Comparison of ENCODE assay signal across 27 mouse cellular contexts in the genomic region with DNA sequence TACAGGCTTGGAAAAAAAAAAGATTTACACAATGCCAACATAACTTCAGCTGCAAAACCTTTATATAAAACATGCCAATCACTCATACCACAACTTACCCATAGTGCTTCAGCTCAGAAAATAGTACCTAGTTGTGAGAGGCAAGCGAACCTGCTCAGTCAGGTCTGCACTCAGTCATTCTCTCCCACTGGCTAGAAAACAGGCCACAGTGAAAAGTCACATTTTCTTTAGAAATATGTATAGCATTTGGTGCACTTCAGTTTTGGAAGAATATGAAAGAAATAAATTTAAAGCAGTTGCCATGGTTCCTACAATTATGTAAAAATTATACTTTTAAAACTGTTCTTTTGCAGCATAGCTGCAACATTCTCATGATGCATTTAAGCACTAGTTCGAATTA.
DNase-seq lines count a peak whose midpoint lies in the region; ATAC-seq and TF ChIP-seq lines count a peak whose summit lies in the region.
"Had no signal": no experiment of that assay in that cellular context is flagged by ENCODE, and none has a peak within 500 bp of the region (broad histone marks: within the 10 kb centered on the region; RNA-seq: fewer than 3 reads in every experiment).

No protein-coding gene starts in this region.

- H3K36me3 ChIP-seq in forebrain, embryonic 15.5 days: no peaks in the 10 kb centered on the region
- H3K36me3 ChIP-seq in forebrain, embryonic 13.5 days (ENCODE audit: poor library complexity, severe bottlenecking): no peaks in the 10 kb centered on the region
- no peaks in the 10 kb centered on the region for H3K36me3 ChIP-seq in forebrain, postnatal 0 days (ENCODE audit: insufficient read depth)
- H3K36me3 ChIP-seq in forebrain, embryonic 12.5 days (replicated peaks): no peaks in the 10 kb centered on the region
- H3K36me3 ChIP-seq: embryonic facial prominence, embryonic 13.5 days; embryonic facial prominence, embryonic 15.5 days; forebrain, embryonic 10.5 days; G1E had no signal

- TF ChIP-seq CTCF in forebrain, postnatal 0 days (IDR thresholded peaks at IDR 0.05; ENCODE audit: low read depth): no peak
- no peak for TF ChIP-seq CTCF in left cerebral cortex, adult 2 months (IDR thresholded peaks at IDR 0.05)

- H3K9ac ChIP-seq in forebrain, embryonic 15.5 days (replicated peaks): no peak overlapping the region
- no peak overlapping the region for H3K9ac ChIP-seq in forebrain, embryonic 13.5 days
- no peak overlapping the region for H3K9ac ChIP-seq in forebrain, postnatal 0 days
- no peak overlapping the region for H3K9ac ChIP-seq in forebrain, embryonic 12.5 days
- H3K9ac ChIP-seq: embryonic facial prominence, embryonic 13.5 days; embryonic facial prominence, embryonic 15.5 days had no signal

- intact Hi-C loops in left cerebral cortex, adult 2 months (cut with DNase I): no loop called here

- 91% methylated on average over 2 of the region's 2 CpGs for WGBS in forebrain, embryonic 15.5 days
- 90% methylated on average over 2 of the region's 2 CpGs for WGBS in forebrain, embryonic 13.5 days
- 71% methylated on average over 2 of the region's 2 CpGs for WGBS in forebrain, postnatal 0 days
- WGBS in forebrain, embryonic 12.5 days: 86% methylated on average over 2 of the region's 2 CpGs

- peak; percentile 36 for DNase-seq in forebrain, postnatal 0 days
- no peak for DNase-seq in left cerebral cortex, adult 2 months (ENCODE audit: extremely low spot score in 1 of 2, low spot score in 2 of 2)
- DNase-seq in left cerebral cortex, adult 8-10 months (ENCODE audit: low spot score in 2 of 2): no peak
- no peak for DNase-seq in layer of hippocampus, adult 9-10 months (ENCODE audit: low spot score)
- DNase-seq: adrenal gland, adult 8-10 months; adrenal gland, postnatal 14 days; adrenal gland, postnatal 36 days; B cell, adult 2 months; cerebellum, adult 11 months; cerebellum, adult 18-20 months; cerebellum, adult 8-10 months; cerebellum, adult 9-11 months; cerebellum, postnatal 14 days; cerebellum, postnatal 36 days; embryo, embryonic 11 days had no signal

- no peak overlapping the region for H3K4me3 ChIP-seq in forebrain, embryonic 15.5 days
- H3K4me3 ChIP-seq in forebrain, embryonic 13.5 days: no peak overlapping the region
- H3K4me3 ChIP-seq in forebrain, postnatal 0 days (ENCODE audit: low read depth, low read length): no peak overlapping the region
- no peak overlapping the region for H3K4me3 ChIP-seq in forebrain, embryonic 12.5 days (replicated peaks)
- H3K4me3 ChIP-seq in left cerebral cortex, adult 2 months: no peak overlapping the region
- H3K4me3 ChIP-seq: embryonic facial prominence, embryonic 13.5 days; embryonic facial prominence, embryonic 15.5 days; erythroblast, embryonic 14.5 days; forebrain, embryonic 10.5 days had no signal

- no peaks in the 10 kb centered on the region for H3K27me3 ChIP-seq in forebrain, embryonic 15.5 days
- H3K27me3 ChIP-seq in forebrain, embryonic 13.5 days: no peaks in the 10 kb centered on the region
- H3K27me3 ChIP-seq in forebrain, postnatal 0 days (ENCODE audit: insufficient read depth, low read length): no peaks in the 10 kb centered on the region
- no peaks in the 10 kb centered on the region for H3K27me3 ChIP-seq in forebrain, embryonic 12.5 days
- H3K27me3 ChIP-seq: CH12.LX; embryonic facial prominence, embryonic 13.5 days; embryonic facial prominence, embryonic 15.5 days; Patski had no signal

- ATAC-seq in forebrain, embryonic 15.5 days (replicated peaks): 0 out of 2 replicates have a peak, but pooled peaks have one; percentile 38
- no peak for ATAC-seq in forebrain, embryonic 13.5 days
- peak; percentile 80 for ATAC-seq in forebrain, postnatal 0 days
- no peak for ATAC-seq in forebrain, embryonic 12.5 days (ENCODE audit: low FRiP score)
- ATAC-seq: activated CD4-positive, CD25-positive, alpha-beta regulatory T cell, adult 4 months; CD4-positive, CD25-positive, alpha-beta regulatory T cell, adult 4 months; Patski had no signal

- H3K27ac ChIP-seq in forebrain, embryonic 15.5 days (replicated peaks): no peak overlapping the region
- H3K27ac ChIP-seq in forebrain, embryonic 13.5 days: no peak overlapping the region
- H3K27ac ChIP-seq in forebrain, postnatal 0 days (ENCODE audit: low read depth, low read length): no peak overlapping the region
- H3K27ac ChIP-seq in forebrain, embryonic 12.5 days: no peak overlapping the region
- H3K27ac ChIP-seq in left cerebral cortex, adult 2 months: peak overlapping the region; percentile 47
- H3K27ac ChIP-seq: embryonic facial prominence, embryonic 13.5 days; embryonic facial prominence, embryonic 15.5 days; forebrain, embryonic 10.5 days had no signal

- H3K9me3 ChIP-seq in forebrain, embryonic 15.5 days: no peaks in the 10 kb centered on the region
- H3K9me3 ChIP-seq in forebrain, embryonic 13.5 days (replicated peaks): no peaks in the 10 kb centered on the region
- no peaks in the 10 kb centered on the region for H3K9me3 ChIP-seq in forebrain, postnatal 0 days (ENCODE audit: low read length)
- H3K9me3 ChIP-seq in forebrain, embryonic 12.5 days: no peaks in the 10 kb centered on the region
- H3K9me3 ChIP-seq: embryonic facial prominence, embryonic 13.5 days; embryonic facial prominence, embryonic 15.5 days; forebrain, embryonic 10.5 days; G1E had no signal

- H3K4me2 ChIP-seq in forebrain, embryonic 15.5 days (replicated peaks): no peak overlapping the region
- no peak overlapping the region for H3K4me2 ChIP-seq in forebrain, embryonic 13.5 days
- no peak overlapping the region for H3K4me2 ChIP-seq in forebrain, postnatal 0 days (ENCODE audit: low read depth)
- no peak overlapping the region for H3K4me2 ChIP-seq in forebrain, embryonic 12.5 days
- H3K4me2 ChIP-seq: embryonic facial prominence, embryonic 13.5 days; embryonic facial prominence, embryonic 15.5 days had no signal

- no peaks in the 10 kb centered on the region for H3K4me1 ChIP-seq in forebrain, embryonic 15.5 days
- no peaks in the 10 kb centered on the region for H3K4me1 ChIP-seq in forebrain, embryonic 13.5 days
- no peaks in the 10 kb centered on the region for H3K4me1 ChIP-seq in forebrain, postnatal 0 days (ENCODE audit: insufficient read depth)
- no peaks in the 10 kb centered on the region for H3K4me1 ChIP-seq in forebrain, embryonic 12.5 days
- H3K4me1 ChIP-seq: embryonic facial prominence, embryonic 13.5 days; embryonic facial prominence, embryonic 15.5 days; forebrain, embryonic 10.5 days had no signal

Comparison
In these comparisons a context has a peak if more than half of its experiments do, and no peak if none do; other contexts are left out.
1. ATAC-seq: peak in forebrain, embryonic 15.5 days (single experiment) and forebrain, postnatal 0 days (single experiment); none in forebrain, embryonic 13.5 days (single experiment) and forebrain, embryonic 12.5 days (single experiment).